Mouse (Mus musculus) forebrain, embryonic 12.5 days (tissue): ENCODE measurements around the gene Slc22a16. TPM values are rescaled to one million over a fixed set of nuclear protein-coding genes. Genes with fewer than 3 reads are reported as not detected.
A peak's percentile ranks its signal among the peaks of the same experiment; 100 is the strongest.

ENCODE experiments used
- ATAC-seq: fragments of 200-750 bp; cut with Nextera tagmentation; 2 replicates; pipeline ENCODE4 v1.8.0; 2017; ENCODE audit warnings: moderate TSS enrichment; ENCODE audit not compliant: low FRiP score
- H3K27ac ChIP-seq: fragments of 300-500 bp; sonication (generic); 2 replicates; pipeline ENCODE4 v1.5.1; 2016; ENCODE audit warnings: mild to moderate bottlenecking
- H3K27me3 ChIP-seq: fragments of 300-500 bp; sonication (generic); 2 replicates; pipeline ENCODE4 v1.6.1; 2016; ENCODE audit warnings: mild to moderate bottlenecking
- H3K36me3 ChIP-seq: fragments of 300-500 bp; sonication (generic); replicated peaks from 2 replicates; pipeline ENCODE4 v1.6.1; 2016; ENCODE audit warnings: mild to moderate bottlenecking
- H3K4me1 ChIP-seq: fragments of 300-500 bp; sonication (generic); 2 replicates; pipeline ENCODE4 v1.6.1; 2016
- H3K4me2 ChIP-seq: fragments of 300-500 bp; sonication (generic); 2 replicates; pipeline ENCODE4 v1.6.1; 2016; ENCODE audit warnings: mild to moderate bottlenecking, moderate library complexity
- H3K4me3 ChIP-seq: fragments of 300-500 bp; sonication (generic); replicated peaks from 2 replicates; pipeline ENCODE4 v1.5.1; 2016; ENCODE audit warnings: mild to moderate bottlenecking
- H3K9ac ChIP-seq: fragments of 300-500 bp; sonication (generic); 2 replicates; pipeline ENCODE4 v1.6.1; 2016; ENCODE audit warnings: mild to moderate bottlenecking
- H3K9me3 ChIP-seq: fragments of 300-500 bp; sonication (generic); 2 replicates; pipeline ENCODE4 v1.6.1; 2016
- WGBS: fragments of 180-500 bp; shearing (Covaris S2); methylation state at CpG from one replicate; pipeline ENCODE4 v1.1.7; 2016; 5-methylcytosine and 5-hydroxymethylcytosine counted together
- polyA plus RNA-seq: library from polyadenylated mRNA; unstranded; fragments of >200 nt; fragmentation: Nextera tagmentation; extraction: Ambion mirVana; gene quantifications from 2 replicates; pipeline ENCODE4 v1.2.1, GENCODE M21; 2016

Slc22a16 gene
- polyA plus RNA-seq, 1 experiment from 2014 or later: not detected

DNA sequence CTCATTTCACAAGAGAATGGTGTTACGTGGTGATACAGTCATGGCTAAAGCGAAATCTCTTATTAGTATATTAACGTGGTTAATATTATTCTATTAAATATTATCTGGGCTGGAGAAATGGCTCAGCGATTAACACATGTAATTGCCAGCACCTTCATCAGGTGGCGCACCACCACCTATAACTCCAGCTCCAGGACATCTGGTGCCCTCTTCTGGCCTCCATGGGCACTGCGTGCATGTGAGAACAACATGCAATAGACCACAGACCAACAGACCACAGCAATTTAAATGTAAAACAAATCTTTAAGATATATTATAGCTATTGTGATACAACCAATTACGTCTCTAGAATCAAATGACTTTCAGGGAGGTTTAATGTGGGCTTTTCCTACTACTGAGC is 59.0 kb downstream of the Slc22a16 start:
- peaks cover 3% of the 10 kb centered on the region for H3K4me1 ChIP-seq
- no peak overlapping the region for H3K4me2 ChIP-seq
- no peak overlapping the region for H3K4me3 ChIP-seq
- 73% methylated on average over 7 of the region's 7 CpGs for WGBS
- H3K36me3 ChIP-seq: no peaks in the 10 kb centered on the region
- ATAC-seq: no peak
- no peak overlapping the region for H3K9ac ChIP-seq
- H3K9me3 ChIP-seq: peaks cover 3% of the 10 kb centered on the region; the same call in 1 of the 2 replicates
- H3K27me3 ChIP-seq: no peaks in the 10 kb centered on the region
- H3K27ac ChIP-seq: no peak overlapping the region

DNA sequence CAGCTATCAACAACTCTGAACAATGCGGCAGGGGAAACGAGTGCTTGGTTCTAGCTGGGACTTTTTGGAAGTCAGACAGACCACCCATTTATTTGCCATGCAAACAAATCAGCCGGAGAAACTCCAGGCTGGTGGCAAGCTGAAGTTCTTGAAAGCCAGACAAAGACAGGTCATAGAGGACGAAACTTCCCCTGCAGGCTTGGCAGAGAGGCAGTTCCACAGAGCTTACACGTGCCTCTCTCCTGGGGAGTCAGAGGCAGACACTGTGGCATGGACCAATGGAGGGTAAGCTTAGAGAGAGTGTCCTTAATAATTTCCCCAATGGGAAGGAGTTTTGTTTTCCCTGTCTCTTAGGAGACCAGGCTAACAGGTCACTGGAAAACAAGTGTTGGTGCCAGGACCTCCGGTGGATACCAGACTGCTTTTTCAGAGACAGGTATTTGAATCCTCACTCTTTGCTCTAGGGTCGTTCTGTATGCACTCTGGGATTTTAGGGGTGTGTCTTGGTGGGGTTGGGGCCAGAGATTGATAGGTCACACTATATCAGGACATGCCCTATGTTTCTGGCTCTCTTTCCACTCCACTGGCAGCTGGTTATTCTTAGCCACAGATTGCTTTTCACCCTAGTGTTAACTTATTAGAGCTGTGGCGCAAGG is 59.6 kb downstream of the Slc22a16 start, which contains the start of gene Ddo:
Gene Ddo, plus strand, starts transcription at position 356 of the 656 bp plus-strand sequence.
- WGBS: 75% methylated on average over 8 of the region's 8 CpGs
- H3K9me3 ChIP-seq: peaks cover 3% of the 10 kb centered on the region; the same call in 1 of the 2 replicates
- H3K27ac ChIP-seq: no peak within 1 kb of the TSS
- peaks cover 3% of the 10 kb centered on the region for H3K4me1 ChIP-seq
- H3K27me3 ChIP-seq: no peaks in the 10 kb centered on the region
- H3K9ac ChIP-seq: no peak within 1 kb of the TSS
- ATAC-seq: no peak
- no peak within 1 kb of the TSS for H3K4me3 ChIP-seq
- no peak within 1 kb of the TSS for H3K4me2 ChIP-seq
- H3K36me3 ChIP-seq: no peaks in the 10 kb centered on the region

DNA sequence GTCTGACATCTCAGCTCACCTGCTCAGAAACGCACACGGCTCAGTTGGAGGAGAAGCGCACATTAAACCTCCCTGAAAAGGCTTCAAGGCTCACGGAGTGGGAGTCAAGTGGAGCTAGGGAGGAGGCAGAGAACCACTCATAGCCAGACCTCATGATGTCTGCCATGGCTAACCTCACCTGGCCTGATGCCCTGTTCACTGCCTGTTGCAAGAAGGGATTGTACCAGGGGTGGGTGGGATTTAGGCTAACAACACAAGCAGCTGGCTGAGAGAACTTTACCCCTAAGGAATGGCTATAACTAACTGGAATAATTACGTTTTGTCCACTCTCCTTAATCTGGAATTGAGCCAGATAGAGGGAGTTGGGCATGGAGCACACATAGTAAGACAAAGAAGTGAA is 60.3 kb downstream of the Slc22a16 start:
- 84% methylated on average over 5 of the region's 5 CpGs for WGBS
- Histone ChIP-seq H3K9ac (no peak overlapping the region), H3K4me1 (peaks cover 3% of the 10 kb centered on the region), H3K27ac (no peak overlapping the region), H3K9me3 (peaks cover 3% of the 10 kb centered on the region; the same call in 1 of the 2 replicates), H3K27me3 (no peaks in the 10 kb centered on the region), H3K4me3 (no peak overlapping the region), H3K4me2 (no peak overlapping the region), H3K36me3 (no peaks in the 10 kb centered on the region)
- ATAC-seq: no peak

DNA sequence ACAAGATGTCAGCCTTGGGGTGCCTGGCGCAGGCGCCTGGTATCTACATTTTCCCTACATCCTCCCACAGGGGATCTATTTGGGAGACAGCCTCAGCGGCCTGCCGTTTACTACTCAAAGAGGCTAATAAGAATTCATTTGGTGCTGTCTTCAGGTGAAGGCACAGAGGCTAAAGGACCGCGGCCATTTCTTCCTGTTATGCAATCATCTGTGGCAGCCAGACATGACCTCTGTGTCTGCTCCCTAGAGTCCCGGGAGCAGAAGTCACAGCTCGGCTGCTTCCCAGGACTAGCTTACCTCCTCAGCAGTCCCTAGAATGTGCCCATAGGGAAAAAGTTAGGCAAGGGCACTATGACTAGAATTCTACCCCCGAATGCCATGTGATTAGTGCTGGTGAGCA is 60.8 kb downstream of the Slc22a16 start:
- no peak overlapping the region for H3K9ac ChIP-seq
- no peak overlapping the region for H3K27ac ChIP-seq
- peaks cover 3% of the 10 kb centered on the region for H3K4me1 ChIP-seq
- WGBS: 88% methylated on average over 9 of the region's 9 CpGs
- H3K36me3 ChIP-seq: no peaks in the 10 kb centered on the region
- H3K4me2 ChIP-seq: no peak overlapping the region
- no peaks in the 10 kb centered on the region for H3K27me3 ChIP-seq
- peaks cover 3% of the 10 kb centered on the region; the same call in 1 of the 2 replicates for H3K9me3 ChIP-seq
- ATAC-seq: no peak
- no peak overlapping the region for H3K4me3 ChIP-seq

DNA sequence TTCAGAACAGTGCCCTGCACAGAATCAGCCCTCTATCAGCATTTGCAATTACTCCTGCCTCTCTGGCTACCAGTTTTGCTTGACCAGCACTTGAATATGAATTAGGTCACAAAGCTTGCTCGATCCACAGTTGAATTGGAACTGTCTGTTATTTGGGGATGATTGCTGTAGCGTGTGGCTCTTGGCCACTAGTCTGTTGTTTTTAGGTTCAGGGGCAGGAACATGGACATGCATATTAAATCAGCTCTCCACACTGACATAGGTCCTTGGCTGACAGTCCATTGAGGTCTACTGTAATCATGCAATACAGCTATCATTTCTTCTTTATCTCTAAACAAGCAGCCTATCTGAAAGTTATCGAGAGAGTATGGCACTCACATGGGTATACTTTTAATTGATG is 62.0 kb downstream of the Slc22a16 start:
- Histone ChIP-seq H3K4me1 (peaks cover 3% of the 10 kb centered on the region), H3K27ac (no peak overlapping the region), H3K27me3 (no peaks in the 10 kb centered on the region), H3K36me3 (no peaks in the 10 kb centered on the region), H3K9ac (no peak overlapping the region), H3K4me2 (no peak overlapping the region), H3K4me3 (no peak overlapping the region), H3K9me3 (peaks cover 3% of the 10 kb centered on the region; the same call in 1 of the 2 replicates)
- 62% methylated on average over 3 of the region's 3 CpGs for WGBS
- no peak for ATAC-seq

DNA sequence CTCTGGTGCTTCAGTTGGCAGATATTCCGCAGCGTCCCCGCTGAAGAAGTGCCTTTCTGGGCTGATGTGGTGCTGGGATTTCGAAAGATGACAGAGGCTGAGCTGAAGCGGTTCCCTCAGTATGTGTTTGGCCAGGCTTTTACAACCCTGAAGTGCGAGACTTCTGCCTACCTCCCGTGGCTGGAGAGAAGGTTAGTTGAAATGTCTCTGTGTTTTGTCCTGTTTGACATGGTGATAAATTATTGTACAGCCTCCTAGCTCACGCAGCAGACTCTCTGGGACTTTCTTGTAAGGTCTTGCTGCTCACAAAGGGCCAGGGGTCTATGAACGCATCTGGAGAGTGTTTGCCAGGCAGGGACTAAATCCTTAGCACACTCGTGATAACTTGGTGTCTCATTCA is 67.2 kb downstream of the Slc22a16 start:
- ATAC-seq: no peak
- Histone ChIP-seq H3K9ac (no peak overlapping the region), H3K4me1 (peaks cover 18% of the 10 kb centered on the region), H3K27ac (no peak overlapping the region), H3K4me2 (no peak overlapping the region), H3K36me3 (no peaks in the 10 kb centered on the region), H3K4me3 (no peak overlapping the region), H3K9me3 (no peaks in the 10 kb centered on the region), H3K27me3 (no peaks in the 10 kb centered on the region)
- WGBS: 73% methylated on average over 10 of the region's 10 CpGs

DNA sequence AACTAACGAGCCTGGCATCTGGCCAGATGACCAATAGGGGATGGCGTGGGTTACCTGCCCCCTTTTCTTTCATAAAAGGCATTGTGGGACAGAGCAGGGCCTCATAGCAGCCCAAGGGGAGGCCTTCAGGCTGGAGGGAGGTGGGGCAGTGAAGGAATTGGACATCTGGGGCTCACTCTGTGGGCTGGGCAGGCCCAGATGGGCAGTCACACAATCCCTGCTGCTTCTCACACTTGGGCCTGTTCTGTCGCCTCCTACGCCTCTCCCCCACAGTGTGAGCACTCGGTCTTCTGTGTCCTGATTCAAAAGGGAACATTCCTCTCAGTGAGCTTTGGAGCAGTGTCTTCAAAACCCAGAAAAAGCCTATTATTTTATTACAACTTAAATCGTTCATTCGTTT is 68.1 kb downstream of the Slc22a16 start:
- H3K4me1 ChIP-seq: peaks cover 18% of the 10 kb centered on the region
- no peak overlapping the region for H3K9ac ChIP-seq
- H3K4me2 ChIP-seq: no peak overlapping the region
- H3K27me3 ChIP-seq: no peaks in the 10 kb centered on the region
- H3K9me3 ChIP-seq: no peaks in the 10 kb centered on the region
- 0 out of 2 replicates have a peak, but pooled peaks have one; percentile 46 for ATAC-seq
- no peaks in the 10 kb centered on the region for H3K36me3 ChIP-seq
- H3K27ac ChIP-seq: no peak overlapping the region
- no peak overlapping the region for H3K4me3 ChIP-seq
- WGBS: 39% methylated on average over 7 of the region's 7 CpGs

DNA sequence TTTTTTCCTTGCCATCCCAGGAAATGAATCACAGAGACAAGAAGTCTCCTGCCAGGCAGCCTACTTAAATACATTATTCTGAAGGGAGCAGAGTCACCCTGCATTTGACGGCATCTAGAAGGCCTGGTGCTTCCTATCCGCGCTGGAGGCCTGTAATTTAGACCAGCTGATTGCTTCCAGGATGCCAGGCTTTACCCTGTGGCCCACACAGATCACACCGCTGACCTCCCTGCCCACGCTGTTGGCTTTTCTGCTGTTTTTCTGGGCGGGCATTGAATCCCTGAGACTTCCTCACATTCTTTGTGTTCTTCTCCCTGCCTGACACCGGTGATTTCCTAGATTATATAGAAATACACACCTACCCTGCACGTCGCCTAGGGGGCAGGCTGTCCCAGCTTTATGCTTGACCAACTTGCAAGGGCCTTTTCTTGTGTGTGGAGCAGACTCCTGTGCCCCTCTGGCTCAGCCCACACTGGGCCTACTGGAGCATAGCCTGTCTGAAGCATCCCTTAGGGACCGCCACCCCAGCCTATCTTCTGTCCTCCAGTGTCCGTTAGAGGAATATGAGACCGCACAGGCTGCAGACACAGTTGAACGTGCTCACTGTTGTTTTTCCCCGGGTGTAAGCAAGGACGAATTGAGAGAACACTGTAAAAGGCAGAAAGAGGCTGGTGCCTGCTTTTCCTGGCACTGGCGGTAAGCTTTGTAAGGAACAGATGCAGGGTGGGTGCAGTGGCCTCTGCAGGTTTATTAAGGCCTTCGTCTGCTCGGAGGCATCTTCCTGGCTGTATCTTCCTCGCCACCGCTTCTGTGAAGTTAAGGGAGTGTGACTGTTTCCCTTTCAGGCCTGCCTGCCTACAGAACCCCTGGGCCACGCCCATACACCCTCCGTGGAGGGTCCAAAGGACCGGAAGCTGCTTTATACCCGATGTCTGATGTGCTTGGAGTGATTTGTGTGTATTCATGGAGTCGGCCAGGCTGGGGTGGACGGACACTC is 69.0 kb downstream of the Slc22a16 start:
- H3K9ac ChIP-seq: no peak overlapping the region
- no peaks in the 10 kb centered on the region for H3K36me3 ChIP-seq
- peaks cover 18% of the 10 kb centered on the region for H3K4me1 ChIP-seq
- no peak overlapping the region for H3K27ac ChIP-seq
- H3K4me3 ChIP-seq: no peak overlapping the region
- no peak overlapping the region for H3K4me2 ChIP-seq
- ATAC-seq: no peak
- H3K27me3 ChIP-seq: no peaks in the 10 kb centered on the region
- H3K9me3 ChIP-seq: no peaks in the 10 kb centered on the region
- 59% methylated on average over 26 of the region's 26 CpGs for WGBS

DNA sequence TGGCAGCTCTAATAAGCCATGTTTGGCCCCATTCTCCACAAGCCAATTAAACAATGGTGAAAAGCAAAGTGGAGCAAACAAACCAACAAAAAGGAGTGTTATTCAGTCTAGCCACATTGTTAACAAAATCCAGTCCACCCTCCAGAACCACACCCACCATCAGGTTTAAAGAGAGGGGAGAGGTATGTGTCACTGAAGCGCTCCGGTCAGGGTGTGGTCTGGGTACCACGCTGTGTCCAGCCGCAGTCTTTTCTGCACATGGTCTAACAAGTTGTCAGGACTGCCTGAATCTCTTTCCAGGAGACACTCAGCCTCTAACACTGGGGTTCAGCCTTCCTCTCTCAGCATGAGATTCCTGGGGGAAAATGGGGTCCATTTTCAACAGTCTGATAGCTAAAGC is 70.3 kb downstream of the Slc22a16 start:
- peaks cover 18% of the 10 kb centered on the region for H3K4me1 ChIP-seq
- H3K9me3 ChIP-seq: no peaks in the 10 kb centered on the region
- no peak overlapping the region for H3K4me2 ChIP-seq
- WGBS: 89% methylated on average over 4 of the region's 4 CpGs
- H3K27me3 ChIP-seq: no peaks in the 10 kb centered on the region
- no peak overlapping the region for H3K27ac ChIP-seq
- no peak overlapping the region for H3K9ac ChIP-seq
- no peak overlapping the region for H3K4me3 ChIP-seq
- no peak for ATAC-seq
- H3K36me3 ChIP-seq: no peaks in the 10 kb centered on the region

DNA sequence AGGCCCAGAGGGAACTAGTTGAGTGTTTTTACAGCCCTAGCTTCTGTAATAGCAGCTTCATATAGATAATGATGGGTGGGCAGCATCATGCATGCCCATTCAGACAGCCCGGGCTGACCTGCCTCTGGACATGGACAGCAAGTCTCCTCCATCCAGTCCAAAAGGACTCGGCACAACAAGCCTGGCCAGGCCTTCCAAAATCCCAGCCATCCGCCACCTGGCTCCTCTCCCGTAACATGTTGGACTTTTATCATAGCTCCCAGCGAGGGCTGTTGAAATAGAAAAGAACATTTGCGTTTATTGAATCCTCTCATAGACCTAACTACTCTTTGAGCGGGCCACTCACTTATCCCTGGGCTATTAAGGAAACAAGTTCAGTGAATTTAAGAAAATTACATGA is 71.8 kb downstream of the Slc22a16 start:
- 90% methylated on average over 7 of the region's 7 CpGs for WGBS
- Histone ChIP-seq H3K4me3 (no peak overlapping the region), H3K27ac (no peak overlapping the region), H3K9ac (no peak overlapping the region), H3K27me3 (peaks cover 5% of the 10 kb centered on the region), H3K36me3 (no peaks in the 10 kb centered on the region), H3K4me1 (peaks cover 18% of the 10 kb centered on the region), H3K4me2 (no peak overlapping the region), H3K9me3 (peaks cover 5% of the 10 kb centered on the region)
- ATAC-seq: no peak

DNA sequence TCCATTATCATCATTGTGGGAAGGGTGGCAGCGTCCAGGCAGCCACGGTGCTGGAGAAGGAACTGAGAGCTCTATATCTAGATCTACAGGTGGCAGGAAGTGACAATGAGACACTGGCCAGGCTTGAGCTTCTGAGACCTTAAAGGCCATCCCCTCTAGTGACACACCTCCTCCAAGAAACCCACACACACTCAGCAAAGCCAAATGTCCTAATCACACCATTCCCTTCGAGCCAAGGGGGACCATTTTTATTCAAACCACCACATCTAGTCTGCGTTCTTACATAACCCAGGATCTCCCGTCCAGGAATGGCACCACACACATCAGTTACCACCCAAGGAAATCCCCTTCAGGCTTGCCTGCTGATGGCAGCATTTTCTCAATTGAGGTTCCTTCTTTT is 73.0 kb downstream of the Slc22a16 start:
- Histone ChIP-seq H3K27me3 (peaks cover 5% of the 10 kb centered on the region), H3K9me3 (peaks cover 5% of the 10 kb centered on the region), H3K9ac (no peak overlapping the region), H3K27ac (no peak overlapping the region), H3K36me3 (no peaks in the 10 kb centered on the region), H3K4me2 (no peak overlapping the region), H3K4me3 (no peak overlapping the region), H3K4me1 (peaks cover 14% of the 10 kb centered on the region)
- no peak for ATAC-seq
- WGBS: 89% methylated on average over 5 of the region's 5 CpGs

DNA sequence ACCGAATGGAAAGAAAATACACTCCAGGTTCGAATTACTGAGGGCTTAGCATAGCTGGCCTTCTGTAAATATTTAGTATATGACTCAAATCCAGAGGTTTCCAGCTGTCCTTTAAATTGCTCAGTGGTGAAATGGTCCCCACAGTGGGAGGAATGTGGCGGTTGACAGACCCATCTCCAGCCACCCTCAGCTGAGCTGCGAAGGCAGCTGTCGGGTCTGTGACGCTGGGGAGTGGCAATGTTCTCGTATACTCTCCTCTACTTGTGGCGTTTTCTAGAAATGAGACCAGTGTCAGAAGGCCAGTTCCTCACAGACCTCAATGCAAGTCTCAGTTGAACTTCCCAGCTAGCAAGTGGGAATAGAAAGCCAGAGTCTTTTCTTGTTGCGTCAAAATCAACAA is 74.3 kb downstream of the Slc22a16 start:
- H3K27ac ChIP-seq: no peak overlapping the region
- no peak for ATAC-seq
- no peaks in the 10 kb centered on the region for H3K36me3 ChIP-seq
- no peak overlapping the region for H3K4me2 ChIP-seq
- H3K4me3 ChIP-seq: no peak overlapping the region
- H3K27me3 ChIP-seq: peaks cover 5% of the 10 kb centered on the region
- H3K9me3 ChIP-seq: peaks cover 5% of the 10 kb centered on the region
- H3K9ac ChIP-seq: no peak overlapping the region
- 86% methylated on average over 9 of the region's 9 CpGs for WGBS
- H3K4me1 ChIP-seq: peaks cover 2% of the 10 kb centered on the region; the same call in 1 of the 2 replicates
